Mouse (Mus musculus): ENCODE data around the gene Uhrf2.

- TF ChIP-seq TAL1 (conservative IDR thresholded peaks at IDR 0.05; ENCODE audit: low read depth, low read length) (no peak), CTCF (IDR thresholded peaks at IDR 0.05; ENCODE audit: low read depth, low read length) (no peak), GATA1 (IDR thresholded peaks at IDR 0.05; ENCODE audit: borderline replicate concordance, low read length) (no peak), POLR2AphosphoS5 (IDR thresholded peaks at IDR 0.05; ENCODE audit: insufficient replicate concordance, low read depth, low read length) (no peak)
Observed at GRCm38 (mm10) chr19:30014331-30014730, 16.0 kb upstream of the Uhrf2 start.
